Mouse (Mus musculus) adrenal gland, adult (tissue): ENCODE measurements around the gene Akt3.

ENCODE experiments used
- DNase-seq, 2 experiments: peaks; one replicate each; pipeline ENCODE4 v3.0.0; 2022 to 2023; ENCODE audit warnings: low spot score in 1 of 2; ENCODE audit not compliant: inconsistent age in 2 of 2

Akt3 gene

GRCm38 (mm10) chr1:176986990-176987740 lies 270.8 kb downstream of the Akt3 start:
- no peak for DNase-seq

- DNase-seq = no peak
Measured at GRCm38 (mm10) chr1:176986275-176986674, 271.7 kb downstream of the Akt3 start.

GRCm38 (mm10) chr1:176985691-176986090 lies 272.3 kb downstream of the Akt3 start:
- no peak for DNase-seq

- DNase-seq = peak in 1 of 2 experiments; percentile 59
Measured at GRCm38 (mm10) chr1:176982671-176983070, 275.3 kb downstream of the Akt3 start.

GRCm38 (mm10) chr1:176981511-176981910 lies 276.5 kb downstream of the Akt3 start:
- DNase-seq = no peak

GRCm38 (mm10) chr1:176980801-176981400 lies 277.1 kb downstream of the Akt3 start:
- DNase-seq = no peak

- DNase-seq = no peak
Measured at GRCm38 (mm10) chr1:176980140-176980539, 277.9 kb downstream of the Akt3 start.

GRCm38 (mm10) chr1:176979235-176979634 lies 278.8 kb downstream of the Akt3 start:
- DNase-seq = no peak

GRCm38 (mm10) chr1:176973356-176974088 lies 284.5 kb downstream of the Akt3 start:
- no peak for DNase-seq

GRCm38 (mm10) chr1:176971479-176971797 lies 286.6 kb downstream of the Akt3 start:
- DNase-seq = no peak

- DNase-seq = no peak
Measured at GRCm38 (mm10) chr1:176970635-176971478, 287.1 kb downstream of the Akt3 start.
